Mouse (Mus musculus): ENCODE measurements at regions not wholly inside any gene's neighbourhood (a gene's known extent, or its start where the extent isn't known, plus 50 kb on each side); places are given as distances from the start of the nearest gene placed in this dataset.

GRCm38 (mm10) chr4:8969951-8970455 lies 731.2 kb upstream of the Car8 start:
- 87% methylated on average over 5 of the region's 5 CpGs for WGBS
- DNase-seq (ENCODE audit: low spot score), result no peak

GRCm38 (mm10) chr4:8968741-8969140 lies 729.9 kb upstream of the Car8 start:
- Histone ChIP-seq H3K4me1 (peaks cover 9% of the 10 kb centered on the region), H3K27ac (replicated peaks) (no peak overlapping the region), H3K36me3 (no peaks in the 10 kb centered on the region), H3K9me3 (replicated peaks) (0 out of 2 replicates have a peak, but pooled peaks cover 3% of the 10 kb centered on the region), H3K4me3 (no peak overlapping the region), H3K27me3 (ENCODE audit: low read depth, poor library complexity, severe bottlenecking) (no peaks in the 10 kb centered on the region)
- no peak for DNase-seq (ENCODE audit: low spot score)
- 42% methylated on average over 3 of the region's 3 CpGs for WGBS

More at GRCm38 (mm10) chr4:8969951-8970455, 731.2 kb upstream of the Car8 start:
- H3K9me3 ChIP-seq (replicated peaks), result 0 out of 2 replicates have a peak, but pooled peaks cover 3% of the 10 kb centered on the region
- H3K27me3 ChIP-seq (ENCODE audit: low read depth, poor library complexity, severe bottlenecking), result no peaks in the 10 kb centered on the region
- no peaks in the 10 kb centered on the region for H3K36me3 ChIP-seq
- H3K4me1 ChIP-seq, result peaks cover 9% of the 10 kb centered on the region
- H3K4me3 ChIP-seq, result no peak overlapping the region
- H3K27ac ChIP-seq (replicated peaks), result no peak overlapping the region

GRCm38 (mm10) chr4:8967986-8968385 lies 729.1 kb upstream of the Car8 start:
- no peak overlapping the region for H3K4me3 ChIP-seq
- no peak for DNase-seq (ENCODE audit: low spot score)
- H3K27me3 ChIP-seq (ENCODE audit: low read depth, poor library complexity, severe bottlenecking), result no peaks in the 10 kb centered on the region
- WGBS, result 91% methylated on average over 3 of the region's 3 CpGs
- no peaks in the 10 kb centered on the region for H3K9me3 ChIP-seq (replicated peaks)
- no peak overlapping the region for H3K27ac ChIP-seq (replicated peaks)
- peaks cover 11% of the 10 kb centered on the region for H3K4me1 ChIP-seq
- H3K36me3 ChIP-seq, result no peaks in the 10 kb centered on the region

- no peak overlapping the region for H3K4me3 ChIP-seq
- 89% methylated on average over 5 of the region's 5 CpGs for WGBS
- no peaks in the 10 kb centered on the region for H3K36me3 ChIP-seq
These were observed 726.7 kb upstream of the Car8 start for GRCm38 (mm10) chr4:8965563-8965962.

DNA sequence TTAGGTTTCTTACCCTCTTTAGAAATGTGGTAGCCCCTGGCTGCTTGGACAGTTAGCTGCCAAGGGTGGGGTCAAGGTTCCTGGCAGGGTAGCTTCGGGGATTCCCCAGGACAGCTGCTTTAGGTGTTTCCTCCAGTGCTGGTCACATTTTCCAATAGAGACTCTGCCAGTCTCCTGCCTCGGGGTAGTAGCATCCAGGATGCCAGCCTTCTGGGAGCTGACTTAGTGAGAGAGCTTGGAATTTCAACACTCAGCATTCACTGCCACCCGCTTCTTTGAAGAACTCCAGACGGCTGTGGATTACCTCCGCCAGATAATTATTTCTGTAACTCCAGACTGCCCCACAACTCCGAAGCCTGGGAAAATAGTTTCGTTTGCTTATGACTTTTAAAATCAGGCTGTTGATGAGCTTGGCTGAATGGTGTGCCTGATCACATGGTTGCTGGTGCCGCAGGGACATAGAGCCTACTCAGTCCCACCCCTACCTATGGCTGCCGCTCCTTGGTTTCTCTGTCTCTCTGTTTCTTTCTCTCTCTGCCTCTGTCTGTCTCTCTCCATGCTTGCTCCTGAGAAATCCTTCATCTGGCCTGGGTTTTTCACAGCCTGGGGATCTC lies 724.2 kb upstream of the Car8 start:
- 78% methylated on average over 9 of the region's 9 CpGs for WGBS

More at GRCm38 (mm10) chr4:8965563-8965962, 726.7 kb upstream of the Car8 start:
- H3K27me3 ChIP-seq (ENCODE audit: low read depth, poor library complexity, severe bottlenecking), result no peaks in the 10 kb centered on the region
- peaks cover 14% of the 10 kb centered on the region for H3K4me1 ChIP-seq
- H3K27ac ChIP-seq (replicated peaks), result no peak overlapping the region
- no peak for DNase-seq (ENCODE audit: low spot score)
- H3K9me3 ChIP-seq (replicated peaks), result no peaks in the 10 kb centered on the region

GRCm38 (mm10) chr4:8961851-8962250 lies 723.0 kb upstream of the Car8 start:
- no peak overlapping the region for H3K27ac ChIP-seq (replicated peaks)
- no peak overlapping the region for H3K4me3 ChIP-seq
- no peaks in the 10 kb centered on the region for H3K36me3 ChIP-seq
- H3K4me1 ChIP-seq, result peaks cover 21% of the 10 kb centered on the region
- no peaks in the 10 kb centered on the region for H3K9me3 ChIP-seq (replicated peaks)
- 91% methylated on average over 6 of the region's 6 CpGs for WGBS
- H3K27me3 ChIP-seq (ENCODE audit: low read depth, poor library complexity, severe bottlenecking), result no peaks in the 10 kb centered on the region
- no peak for DNase-seq (ENCODE audit: low spot score)

More for the DNA sequence above, 724.2 kb upstream of the Car8 start:
- DNase-seq (ENCODE audit: low spot score), result no peak
- Histone ChIP-seq H3K9me3 (replicated peaks) (no peaks in the 10 kb centered on the region), H3K27me3 (ENCODE audit: low read depth, poor library complexity, severe bottlenecking) (no peaks in the 10 kb centered on the region), H3K4me1 (peaks cover 9% of the 10 kb centered on the region), H3K4me3 (no peak overlapping the region), H3K27ac (replicated peaks) (peak overlapping the region; percentile 29; the same call in 1 of the 2 replicates), H3K36me3 (no peaks in the 10 kb centered on the region)

GRCm38 (mm10) chr4:8957771-8958170 lies 718.9 kb upstream of the Car8 start:
- no peak for DNase-seq (ENCODE audit: low spot score)
- Histone ChIP-seq H3K9me3 (replicated peaks) (no peaks in the 10 kb centered on the region), H3K27ac (replicated peaks) (peak overlapping the region; percentile 82), H3K4me3 (no peak overlapping the region), H3K4me1 (peaks cover 48% of the 10 kb centered on the region), H3K27me3 (ENCODE audit: low read depth, poor library complexity, severe bottlenecking) (no peaks in the 10 kb centered on the region), H3K36me3 (no peaks in the 10 kb centered on the region)
- 36% methylated on average over 6 of the region's 6 CpGs for WGBS

DNA sequence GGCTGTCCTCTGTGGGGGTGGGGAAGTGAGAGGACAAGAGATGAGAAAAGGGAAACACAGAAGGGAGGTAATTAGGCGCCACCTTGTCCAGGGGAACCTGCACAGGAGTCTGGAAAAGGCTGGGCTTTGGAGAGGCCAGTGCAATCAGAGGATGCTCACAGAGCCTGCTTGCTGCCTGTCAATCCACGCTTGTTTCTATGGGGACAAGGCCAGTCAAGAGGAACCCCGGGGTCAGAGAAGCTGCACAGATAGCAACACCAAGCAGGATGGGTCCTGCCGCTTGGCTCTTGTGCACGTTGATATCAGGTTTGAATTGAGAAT lies 718.1 kb upstream of the Car8 start:
- peak; percentile 27 for DNase-seq (ENCODE audit: low spot score)
- H3K36me3 ChIP-seq, result no peaks in the 10 kb centered on the region
- H3K4me1 ChIP-seq, result peaks cover 47% of the 10 kb centered on the region
- H3K27me3 ChIP-seq (ENCODE audit: low read depth, poor library complexity, severe bottlenecking), result no peaks in the 10 kb centered on the region
- no peak overlapping the region for H3K4me3 ChIP-seq
- WGBS, result 47% methylated on average over 5 of the region's 5 CpGs
- no peaks in the 10 kb centered on the region for H3K9me3 ChIP-seq (replicated peaks)
- peak overlapping the region; percentile 82 for H3K27ac ChIP-seq (replicated peaks)

GRCm38 (mm10) chr4:8956312-8957022 lies 717.6 kb upstream of the Car8 start:
- Histone ChIP-seq H3K27me3 (ENCODE audit: low read depth, poor library complexity, severe bottlenecking) (no peaks in the 10 kb centered on the region), H3K9me3 (replicated peaks) (no peaks in the 10 kb centered on the region), H3K27ac (replicated peaks) (peak overlapping the region; percentile 82), H3K36me3 (no peaks in the 10 kb centered on the region), H3K4me3 (no peak overlapping the region), H3K4me1 (peaks cover 47% of the 10 kb centered on the region)
- 70% methylated on average over 9 of the region's 9 CpGs for WGBS
- no peak for DNase-seq (ENCODE audit: low spot score)

DNA sequence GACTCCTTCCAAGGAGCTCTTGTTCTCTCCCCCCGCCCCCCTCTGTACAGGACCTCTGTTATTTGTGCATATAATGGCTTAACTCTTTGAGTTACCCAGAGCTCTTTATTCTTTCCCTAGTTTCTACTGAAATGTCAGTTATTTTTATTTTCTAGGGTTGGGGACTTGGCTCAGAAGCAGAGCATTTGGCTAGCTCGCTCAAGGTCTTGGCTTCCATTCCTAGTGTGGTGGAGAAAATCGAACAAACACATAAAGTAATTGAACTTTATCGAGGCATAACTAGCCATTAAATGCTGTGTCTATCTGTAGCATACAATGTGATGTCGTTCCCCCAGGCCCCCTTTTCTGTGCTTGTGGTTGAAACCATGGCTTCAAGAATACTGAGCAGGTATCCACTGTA lies 716.5 kb upstream of the Car8 start:
- Histone ChIP-seq H3K27ac (replicated peaks) (no peak overlapping the region), H3K36me3 (no peaks in the 10 kb centered on the region), H3K4me1 (peaks cover 47% of the 10 kb centered on the region), H3K27me3 (ENCODE audit: low read depth, poor library complexity, severe bottlenecking) (no peaks in the 10 kb centered on the region), H3K4me3 (no peak overlapping the region), H3K9me3 (replicated peaks) (no peaks in the 10 kb centered on the region)
- DNase-seq (ENCODE audit: low spot score), result no peak
- WGBS, result 90% methylated on average over 5 of the region's 5 CpGs

- H3K36me3 ChIP-seq, result no peaks in the 10 kb centered on the region
- no peaks in the 10 kb centered on the region for H3K27me3 ChIP-seq (ENCODE audit: low read depth, poor library complexity, severe bottlenecking)
- H3K9me3 ChIP-seq (replicated peaks), result no peaks in the 10 kb centered on the region
- H3K27ac ChIP-seq (replicated peaks), result peak overlapping the region; percentile 77
- WGBS, result 18% methylated on average over 10 of the region's 10 CpGs
- H3K4me3 ChIP-seq, result no peak overlapping the region
- DNase-seq (ENCODE audit: low spot score), result peak; percentile 45
- peaks cover 51% of the 10 kb centered on the region for H3K4me1 ChIP-seq
These were observed 715.6 kb upstream of the Car8 start for GRCm38 (mm10) chr4:8954356-8954914.

DNA sequence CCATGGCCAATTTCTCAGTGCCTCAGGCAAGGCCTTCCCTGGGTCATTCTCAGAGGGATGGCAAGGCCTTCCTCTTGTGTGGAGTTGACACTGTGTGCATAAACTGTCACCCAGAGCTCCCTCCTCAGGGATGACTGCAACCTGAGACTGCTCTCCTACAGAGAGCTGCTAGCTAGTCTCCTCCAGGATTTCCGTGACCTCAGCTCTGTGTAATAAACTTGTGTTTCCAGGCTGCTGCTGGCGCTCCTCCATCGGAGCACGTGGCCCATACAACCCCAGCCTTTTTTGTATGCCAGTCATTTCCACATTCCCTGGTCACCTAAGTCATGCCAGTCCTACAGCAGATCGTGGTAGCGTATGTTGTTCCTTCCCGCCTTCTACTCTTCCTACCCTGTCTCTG lies 714.3 kb upstream of the Car8 start:
- H3K9me3 ChIP-seq (replicated peaks), result no peaks in the 10 kb centered on the region
- H3K36me3 ChIP-seq, result no peaks in the 10 kb centered on the region
- H3K4me1 ChIP-seq, result peaks cover 48% of the 10 kb centered on the region
- no peak for DNase-seq (ENCODE audit: low spot score)
- no peaks in the 10 kb centered on the region for H3K27me3 ChIP-seq (ENCODE audit: low read depth, poor library complexity, severe bottlenecking)
- WGBS, result 92% methylated on average over 7 of the region's 7 CpGs
- peak overlapping the region; percentile 39; the same call in 1 of the 2 replicates for H3K27ac ChIP-seq (replicated peaks)
- no peak overlapping the region for H3K4me3 ChIP-seq

- Histone ChIP-seq H3K4me1 (peaks cover 18% of the 10 kb centered on the region), H3K9me3 (replicated peaks) (no peaks in the 10 kb centered on the region), H3K27me3 (ENCODE audit: low read depth, poor library complexity, severe bottlenecking) (no peaks in the 10 kb centered on the region), H3K4me3 (no peak overlapping the region), H3K36me3 (no peaks in the 10 kb centered on the region), H3K27ac (replicated peaks) (no peak overlapping the region)
- no peak for DNase-seq (ENCODE audit: low spot score)
- 81% methylated on average over 4 of the region's 4 CpGs for WGBS
These were observed 711.1 kb upstream of the Car8 start for GRCm38 (mm10) chr4:8949951-8950350.

Measured in midbrain, embryonic 10.5 days (tissue).